Mouse (Mus musculus) liver (tissue): Measurements from ENCODE around the gene Zfp46.

Experiments
- DNase-seq: peaks from one replicate; pipeline ENCODE4 v3.0.0-alpha.2; 2020; ENCODE audit warnings: mixed read lengths

Zfp46 gene

GRCm38 (mm10) chr4:136268912-136269311 is 15.6 kb upstream of the Zfp46 start:
- DNase-seq = no peak

- no peak for DNase-seq
Observed at GRCm38 (mm10) chr4:136270648-136271047, 13.8 kb upstream of the Zfp46 start.

DNA sequence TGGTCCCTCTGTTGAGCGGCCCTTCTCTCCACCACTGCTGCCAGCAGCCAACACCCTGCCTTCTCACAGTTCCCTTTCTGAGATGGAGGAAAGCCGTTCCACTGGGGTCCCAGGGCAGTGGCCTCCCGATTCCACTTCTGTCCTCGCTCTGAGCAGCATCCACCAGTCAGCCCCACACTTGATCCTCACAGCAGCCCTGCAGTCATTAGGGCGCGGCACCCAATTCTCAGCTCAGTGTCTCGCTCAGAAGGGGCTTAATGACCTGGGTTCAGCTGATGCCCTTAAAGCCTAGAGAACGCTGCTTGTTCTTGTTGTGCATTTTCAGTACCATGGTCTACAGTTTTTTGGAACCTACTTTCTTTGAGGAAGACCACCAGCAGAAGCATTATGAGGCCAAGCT is 3.4 kb upstream of the Zfp46 start:
- DNase-seq = no peak

- no peak for DNase-seq
Observed at GRCm38 (mm10) chr4:136281611-136282010, 2.9 kb upstream of the Zfp46 start.

DNA sequence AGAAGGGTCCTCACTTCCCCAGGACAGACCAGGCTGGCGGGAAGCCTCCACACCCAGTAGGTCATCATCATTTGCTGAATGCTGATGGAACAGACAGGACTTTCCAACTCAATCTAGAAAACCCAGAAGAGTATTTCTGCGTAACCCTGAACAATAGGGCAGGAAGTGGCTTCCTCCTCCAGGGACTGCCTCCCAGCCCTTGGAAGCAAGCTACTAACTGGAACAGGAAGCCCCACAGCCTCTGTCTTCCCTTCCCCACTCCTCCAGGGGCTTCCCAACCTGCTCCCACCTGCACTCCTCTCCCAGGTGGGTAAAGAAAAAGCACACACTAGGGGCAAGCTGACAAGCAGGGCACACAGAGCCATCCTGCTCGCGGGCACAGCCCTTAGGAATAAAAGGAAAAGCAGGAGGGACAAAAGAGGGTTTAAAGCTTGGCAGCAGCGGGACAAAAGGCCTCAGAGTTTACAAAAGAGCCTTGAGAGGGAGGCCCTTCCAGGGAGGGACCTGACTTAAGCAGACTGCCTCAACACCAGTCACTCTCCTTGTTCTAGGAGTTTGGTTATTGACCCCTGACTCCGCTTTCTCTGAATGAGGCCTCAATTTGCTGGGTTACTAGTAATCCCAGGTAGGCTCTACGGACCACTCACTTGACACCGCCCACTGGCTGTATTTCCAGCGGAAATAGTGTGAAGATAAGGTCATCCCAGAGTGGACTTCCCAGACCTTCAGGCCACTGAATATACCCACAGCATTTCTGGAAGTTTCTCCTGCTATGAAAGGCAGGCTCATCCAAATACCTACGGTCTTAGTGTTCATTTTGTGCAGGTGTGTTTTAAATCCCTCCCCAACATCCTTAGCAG is 1.6 kb upstream of the Zfp46 start:
- DNase-seq = no peak

DNA sequence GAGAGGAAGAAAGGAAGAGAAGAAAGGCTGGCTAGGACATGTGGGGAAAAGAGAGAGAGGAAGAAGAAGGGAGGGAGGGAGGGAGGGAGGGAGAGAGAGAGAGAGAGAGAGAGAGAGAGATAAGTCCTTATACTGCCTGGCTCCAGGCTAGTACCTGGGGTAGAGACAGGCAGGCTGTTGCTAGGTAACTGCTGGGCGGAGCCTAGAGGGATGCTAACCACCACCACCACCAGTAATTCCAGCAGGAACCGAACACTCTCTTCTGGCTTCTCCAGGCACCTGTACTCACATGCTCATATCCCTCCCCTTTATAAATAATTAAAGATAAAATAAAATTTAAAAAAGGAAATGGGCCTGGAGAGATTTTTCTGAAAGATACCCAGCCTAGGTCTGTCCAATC is 700 bp upstream of the Zfp46 start:
- DNase-seq = peak; percentile 33

DNA sequence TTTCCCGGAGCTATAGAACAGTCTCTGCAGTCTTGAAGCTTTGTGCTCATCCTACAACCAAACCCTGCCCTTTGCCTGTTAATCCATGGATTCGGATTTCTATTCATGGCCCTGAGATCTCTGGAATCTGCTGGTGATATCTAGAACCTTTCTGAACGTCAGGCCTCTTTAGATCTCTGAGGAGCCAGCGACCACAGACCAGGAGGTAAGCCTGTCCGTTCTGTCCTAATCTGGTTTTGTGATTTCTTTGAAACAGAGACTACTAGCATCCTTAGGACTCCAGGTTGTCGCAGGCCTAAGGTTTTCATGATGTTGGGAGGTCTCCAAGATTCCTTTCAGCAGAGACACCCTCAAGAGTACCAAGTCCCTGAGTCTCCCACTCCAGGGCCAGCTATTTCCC is 408 bp downstream of the Zfp46 start:
- DNase-seq = no peak

DNA sequence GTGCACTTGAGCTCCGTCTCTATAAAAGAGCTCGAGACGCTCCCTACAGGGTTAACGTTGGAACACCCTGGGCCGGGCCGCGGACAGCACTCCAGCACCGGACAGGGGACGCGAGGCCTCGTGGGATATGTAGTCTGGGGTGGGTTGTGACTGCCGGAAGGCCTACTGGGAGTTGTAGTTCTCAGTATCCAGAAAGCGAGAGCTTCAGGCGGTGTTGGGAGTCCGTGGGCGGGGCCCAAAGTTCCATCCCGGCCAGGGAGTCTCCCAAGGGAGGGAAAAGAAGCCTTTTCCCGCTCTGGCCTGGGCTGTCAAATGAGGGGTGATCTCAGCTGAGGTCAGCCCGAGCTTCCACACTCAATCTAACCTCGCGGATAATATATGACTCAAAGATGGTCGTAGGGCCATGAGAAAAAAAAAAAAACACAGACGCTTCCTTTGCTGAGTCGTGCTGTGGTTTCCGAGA is 896 bp downstream of the Zfp46 start:
- peak; percentile 94 for DNase-seq

DNA sequence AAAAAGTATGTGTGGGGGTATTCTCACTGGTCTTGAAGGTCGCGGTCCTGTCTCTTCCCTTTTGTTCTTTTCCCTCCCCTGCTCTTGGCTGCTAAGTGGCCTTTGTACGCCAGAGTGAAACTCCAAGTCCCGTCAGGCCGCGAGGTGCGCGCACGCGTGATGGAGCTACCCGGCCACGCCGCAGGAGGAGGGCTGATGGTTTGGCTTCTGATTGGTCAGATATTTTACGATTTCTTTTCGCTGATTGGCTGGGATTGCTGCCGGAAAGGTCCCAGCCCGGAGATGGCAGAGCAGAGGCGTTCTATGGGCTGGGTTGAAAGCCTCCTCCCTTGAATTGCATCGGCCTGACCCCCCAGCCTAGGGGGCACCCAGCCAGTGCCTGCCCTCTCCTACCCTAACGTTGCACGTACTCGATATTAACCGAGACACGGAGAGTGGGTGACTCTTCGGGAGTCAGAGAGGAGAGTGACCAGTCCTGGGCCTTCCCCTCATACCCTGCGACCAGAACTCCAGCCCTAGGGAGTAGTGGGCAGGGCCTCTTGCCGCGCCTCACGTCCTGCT is 1.4 kb downstream of the Zfp46 start:
- peak; percentile 97 for DNase-seq

DNA sequence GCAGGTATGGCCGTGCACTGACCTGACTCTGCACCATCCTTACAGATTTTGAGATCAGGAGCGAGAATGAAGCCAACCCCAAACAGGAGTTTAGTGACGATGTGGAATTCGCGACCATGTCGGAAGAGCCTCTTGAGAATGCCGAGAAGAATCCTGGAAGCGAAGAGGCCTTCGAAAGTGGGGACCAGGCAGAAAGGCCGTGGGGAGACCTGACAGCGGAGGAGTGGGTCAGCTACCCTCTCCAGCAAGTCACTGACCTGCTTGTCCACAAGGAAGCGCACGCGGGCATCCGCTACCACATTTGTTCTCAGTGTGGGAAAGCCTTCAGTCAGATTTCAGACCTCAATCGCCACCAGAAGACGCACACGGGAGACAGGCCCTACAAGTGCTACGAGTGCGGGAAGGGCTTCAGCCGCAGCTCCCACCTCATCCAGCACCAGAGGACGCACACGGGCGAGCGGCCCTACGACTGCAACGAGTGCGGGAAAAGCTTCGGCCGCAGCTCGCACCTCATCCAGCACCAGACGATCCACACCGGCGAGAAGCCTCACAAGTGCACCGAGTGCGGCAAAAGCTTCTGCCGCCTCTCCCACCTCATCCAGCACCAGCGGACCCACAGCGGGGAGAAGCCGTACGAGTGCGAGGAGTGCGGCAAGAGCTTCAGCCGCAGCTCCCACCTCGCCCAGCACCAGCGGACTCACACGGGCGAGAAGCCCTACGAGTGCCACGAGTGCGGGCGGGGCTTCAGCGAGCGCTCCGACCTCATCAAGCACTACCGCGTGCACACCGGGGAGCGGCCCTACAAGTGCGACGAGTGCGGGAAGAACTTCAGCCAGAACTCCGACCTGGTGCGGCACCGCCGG is 5.7 kb downstream of the Zfp46 start:
- no peak for DNase-seq

GRCm38 (mm10) chr4:136290781-136291595 is 6.5 kb downstream of the Zfp46 start:
- no peak for DNase-seq

- DNase-seq = no peak
Observed at GRCm38 (mm10) chr4:136291692-136292091, 7.2 kb downstream of the Zfp46 start.

GRCm38 (mm10) chr4:136295941-136296340 is 11.5 kb downstream of the Zfp46 start:
- no peak for DNase-seq

GRCm38 (mm10) chr4:136302462-136302861 is 18.0 kb downstream of the Zfp46 start:
- no peak for DNase-seq

DNA sequence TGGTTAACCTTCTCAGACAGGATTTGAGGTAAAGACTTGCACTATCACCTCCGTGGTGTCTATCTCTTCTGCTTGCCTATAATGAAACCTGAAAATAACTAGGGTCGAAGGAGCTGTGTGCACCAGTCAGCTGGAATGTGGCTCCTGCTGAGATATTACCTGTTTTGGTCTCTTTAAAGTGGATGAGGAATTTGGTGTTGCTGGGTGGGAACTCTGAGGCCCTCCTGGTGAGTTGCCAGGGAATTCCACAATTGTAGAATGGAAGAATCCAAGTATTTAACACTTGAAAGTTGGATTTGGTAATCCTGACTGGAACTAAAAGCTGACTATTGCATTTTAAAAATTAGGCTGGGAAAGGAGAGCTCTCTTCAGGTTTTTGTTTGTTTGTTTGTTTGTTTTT is 19.7 kb downstream of the Zfp46 start:
- no peak for DNase-seq

- no peak for DNase-seq
Observed at GRCm38 (mm10) chr4:136308355-136308754, 23.9 kb downstream of the Zfp46 start.

- peak; percentile 87 for DNase-seq
Observed at GRCm38 (mm10) chr4:136309780-136310179, 25.3 kb downstream of the Zfp46 start.

DNA sequence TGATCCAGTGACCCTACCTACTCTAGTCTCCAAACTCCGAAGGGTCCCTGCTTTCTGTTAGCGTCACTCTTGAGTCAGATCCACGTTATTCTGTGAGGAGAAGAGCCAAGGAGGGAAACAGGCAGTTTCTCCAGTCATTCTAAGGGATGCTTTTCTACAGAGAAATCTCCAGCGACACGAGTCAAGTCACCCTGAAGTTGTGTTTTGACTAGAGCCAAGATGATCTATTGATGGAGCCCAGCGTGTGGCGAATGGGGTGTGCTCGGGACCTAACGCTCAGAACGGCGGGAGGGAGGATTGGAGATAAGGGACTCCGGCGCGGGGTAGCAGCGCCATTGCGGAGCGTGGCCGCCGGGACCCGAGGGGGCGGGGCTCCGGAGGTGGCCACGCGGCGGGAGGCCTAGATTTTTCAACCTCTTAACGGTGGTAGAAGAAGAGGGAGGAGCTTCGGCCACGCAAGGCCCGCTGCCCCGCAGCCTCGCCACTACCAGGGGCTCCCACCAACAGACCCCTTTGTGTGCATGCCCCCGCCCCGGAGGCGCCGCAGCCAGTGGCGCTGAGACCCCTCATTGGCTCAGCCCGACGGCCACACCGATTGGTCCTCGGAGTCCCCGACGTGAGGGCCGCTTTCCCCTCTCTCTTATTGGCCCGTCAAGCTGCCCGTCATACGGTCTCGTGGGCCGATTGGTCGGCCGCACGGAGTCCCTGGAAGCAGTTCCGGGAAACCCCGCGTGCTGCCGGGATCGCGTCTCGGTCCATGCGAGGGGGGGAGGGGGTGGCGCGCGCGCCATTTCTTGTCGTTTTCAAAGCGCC is 26.0 kb downstream of the Zfp46 start, which contains the start of gene Hnrnpr:
Gene Hnrnpr, plus strand, starts transcription at position 714 of the 813 bp plus-strand sequence.
- DNase-seq = peak; percentile 98

DNA sequence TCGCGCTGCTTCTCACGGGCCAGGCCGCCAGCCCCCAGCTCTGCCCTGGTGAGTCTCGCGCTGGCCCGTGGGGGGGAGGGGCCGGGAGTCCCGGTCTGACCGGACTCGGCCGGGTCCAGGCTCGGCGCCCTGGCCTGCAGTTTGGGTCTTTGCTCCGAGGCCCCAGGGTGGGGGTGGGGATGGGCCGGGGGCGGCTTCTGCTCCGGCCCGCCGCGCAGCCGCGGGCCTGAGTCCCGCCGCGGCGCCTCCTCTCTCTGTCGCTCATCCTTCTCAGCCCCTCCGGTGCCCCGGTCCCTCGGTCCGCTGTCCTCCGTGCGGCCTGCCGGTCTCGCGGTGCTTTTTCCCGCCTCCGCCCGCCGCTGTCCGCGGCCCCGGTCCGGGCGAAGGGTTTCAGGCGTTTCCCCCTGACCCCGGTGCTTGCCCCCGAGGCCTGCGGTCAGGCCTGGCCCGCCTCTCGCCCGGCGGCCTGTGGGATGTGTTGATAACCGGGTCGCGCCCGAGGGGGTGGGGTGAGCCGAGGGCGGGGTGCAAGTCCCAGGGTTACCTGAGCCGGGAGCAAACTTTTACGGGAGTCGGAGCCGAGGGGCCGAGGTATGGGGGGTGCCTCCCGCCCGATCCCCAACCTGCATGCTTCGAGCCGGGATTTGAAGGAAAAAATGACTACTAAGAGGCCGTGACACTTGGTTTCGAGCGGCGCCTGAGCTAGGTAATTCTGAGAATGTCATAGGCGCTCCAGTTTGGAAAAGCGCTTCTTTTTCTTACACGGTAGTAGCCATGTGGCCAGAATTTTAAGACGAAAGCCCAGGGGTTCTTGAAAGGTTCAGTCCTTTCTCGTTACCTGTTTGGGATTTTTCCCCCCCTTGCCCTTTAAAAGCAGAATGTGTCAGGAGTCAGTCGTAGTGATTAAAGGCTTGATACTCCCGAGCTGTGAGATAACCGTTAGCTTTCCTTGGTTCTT is 26.8 kb downstream of the Zfp46 start:
- peak; percentile 95 for DNase-seq

DNA sequence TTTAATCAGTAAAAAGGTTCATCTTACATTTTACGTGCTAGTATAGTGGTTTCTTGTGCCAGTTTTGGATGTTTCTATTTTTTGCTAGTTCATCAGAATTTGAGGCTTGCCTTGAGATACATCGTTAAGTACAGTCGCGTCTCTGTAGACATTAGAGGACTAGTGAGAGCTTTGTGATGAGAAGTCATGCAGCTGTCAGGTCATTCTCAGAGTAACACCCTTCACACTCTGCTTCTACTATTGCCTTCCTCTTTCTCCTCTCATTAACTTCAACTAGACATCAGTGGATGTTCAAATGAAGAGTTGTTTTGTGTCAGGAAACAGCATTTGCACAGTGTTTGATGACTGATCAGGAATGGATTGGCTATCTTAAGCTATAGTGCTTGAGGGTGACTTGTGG is 28.1 kb downstream of the Zfp46 start:
- no peak for DNase-seq
